Mouse (Mus musculus): ENCODE measurements around the gene Gatad2b. TPM values are rescaled to one million over a fixed set of nuclear protein-coding genes. Genes with fewer than 3 reads are reported as not detected.

Gene Gatad2b
- total RNA-seq, 2 experiments from 2014 or later: 95.2 to 109 TPM

Small RNA genes lying within 50 kb of the gene (microRNA-seq; reads per million reads assigned to microRNA genes)
- 0 to 0.42 reads per million in 2 experiments for gene Mir7012

Other genes starting within 250 kb of the Gatad2b start
- 10 to 100 TPM; 90.6 to 95.5 TPM for gene 4933434E20Rik, start 241.5 kb upstream of the Gatad2b start, total RNA-seq (2021)
- gene Ubap2l, start 240.6 kb upstream of the Gatad2b start, total RNA-seq (2021): 100 to 1,000 TPM; 149 to 181 TPM
- 100 to 1,000 TPM; 181 to 182 TPM for gene Tpm3, start 220.5 kb upstream of the Gatad2b start, total RNA-seq (2021)
- under 1 TPM; 0.38 to 0.45 TPM for gene Nup210l, start 189.0 kb upstream of the Gatad2b start, total RNA-seq (2021)
- gene Rps27, start 79.5 kb upstream of the Gatad2b start, total RNA-seq (2021): 100 to 1,000 TPM; 928 to 941 TPM
- gene Rab13, start 79.5 kb upstream of the Gatad2b start, total RNA-seq (2021): 1 to 10 TPM; 8.9 to 9.8 TPM
- gene Jtb, start 61.6 kb upstream of the Gatad2b start, total RNA-seq (2021): 10 to 100 TPM; 46.0 to 47.2 TPM
- under 1 TPM in 1 of 2 experiments, not detected in 1; 0.40 TPM for gene Creb3l4, start 49.7 kb upstream of the Gatad2b start, total RNA-seq (2021)
- 10 to 100 TPM; 44.9 to 47.2 TPM for gene Slc39a1, start 45.0 kb upstream of the Gatad2b start, total RNA-seq (2021)
- 10 to 100 TPM; 34.5 to 41.3 TPM for gene Crtc2, start 39.0 kb upstream of the Gatad2b start, total RNA-seq (2021)
- gene Dennd4b, start 28.0 kb upstream of the Gatad2b start, total RNA-seq (2021): 10 to 100 TPM; 30.5 to 31.8 TPM
- 10 to 100 TPM; 13.9 to 25.2 TPM for gene Slc27a3, start 96.8 kb downstream of the Gatad2b start, total RNA-seq (2021)
- 10 to 100 TPM; 78.2 to 80.4 TPM for gene Ints3, start 140.4 kb downstream of the Gatad2b start, total RNA-seq (2021)
- 1 to 10 TPM; 4.6 to 6.1 TPM for gene Npr1, start 172.7 kb downstream of the Gatad2b start, total RNA-seq (2021)
- 10 to 100 TPM; 83.0 to 83.8 TPM for gene Ilf2, start 182.9 kb downstream of the Gatad2b start, total RNA-seq (2021)
- gene Snapin, start 197.9 kb downstream of the Gatad2b start, total RNA-seq (2021): 10 to 100 TPM; 49.8 to 50.8 TPM
- 100 to 1,000 TPM; 145 to 152 TPM for gene Chtop, start 216.3 kb downstream of the Gatad2b start, total RNA-seq (2021)
- gene S100a1, start 221.2 kb downstream of the Gatad2b start, total RNA-seq (2021): 10 to 100 TPM; 95.5 to 98.7 TPM
- gene S100a13, start 221.3 kb downstream of the Gatad2b start, total RNA-seq (2021): 10 to 100 TPM; 21.1 to 26.4 TPM
- gene S100a14, start 233.7 kb downstream of the Gatad2b start, total RNA-seq (2021): under 1 TPM; 0.53 to 0.67 TPM
- 10 to 100 TPM; 82.5 to 96.2 TPM for gene S100a16, start 244.1 kb downstream of the Gatad2b start, total RNA-seq (2021)

Measured in layer of hippocampus, postnatal 36 days (tissue).